Mouse (Mus musculus) olfactory bulb, adult 2 months (tissue): ENCODE data around the gene Tssc4.

Experiments
- CTCF ChIP-seq: fragments of 200-500 bp; IDR thresholded peaks from 2 replicates; pipeline ENCODE4 v1.5.1; 2012; ENCODE audit warnings: low read depth, mild to moderate bottlenecking, low read length, moderate library complexity; ENCODE audit not compliant: insufficient read depth
- POLR2A ChIP-seq: fragments of 200-500 bp; IDR thresholded peaks from 2 replicates; pipeline ENCODE4 v1.6.1; 2012; ENCODE audit warnings: mild to moderate bottlenecking, low read depth, low read length, moderate library complexity; ENCODE audit not compliant: insufficient read depth

DNA sequence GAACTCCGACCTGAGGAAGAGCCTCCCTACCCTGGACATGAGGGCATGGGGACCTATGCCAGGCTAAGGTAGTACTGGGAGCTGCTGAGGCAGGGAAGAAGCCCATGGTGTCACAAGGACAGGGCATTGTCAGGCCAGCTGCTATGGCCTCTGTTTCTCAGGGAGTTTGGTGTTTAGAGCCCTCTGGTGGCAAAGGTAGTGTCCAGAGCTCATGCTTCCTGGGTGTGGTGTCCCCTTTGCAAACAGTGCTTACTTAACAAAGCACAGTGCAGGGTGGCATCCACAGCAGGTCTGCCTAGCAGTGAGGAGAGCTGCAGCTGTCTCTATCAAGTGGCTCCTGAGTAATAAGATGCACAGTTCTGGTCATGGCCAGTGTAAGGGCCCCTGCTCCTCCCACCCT, 41.8 kb downstream of the Tssc4 start:
- TF ChIP-seq CTCF (no peak), POLR2A (no peak)
